Mouse (Mus musculus) bone marrow, adult 2 months (tissue): ENCODE measurements around the gene Grm1.

ENCODE experiments used
- CTCF ChIP-seq: fragments of 200-500 bp; IDR thresholded peaks from 2 replicates; pipeline ENCODE4 v1.5.1; 2011; ENCODE audit warnings: low read length, control low read depth; ENCODE audit not compliant: control insufficient read depth, insufficient read depth
- POLR2A ChIP-seq: fragments of 200-500 bp; IDR thresholded peaks from 2 replicates; pipeline ENCODE4 v1.6.1; 2011; ENCODE audit warnings: low read depth, mild to moderate bottlenecking, control low read depth, low read length, borderline replicate concordance; ENCODE audit not compliant: control insufficient read depth

GRCm38 (mm10) chr10:10831141-10831540 is 251.0 kb downstream of the Grm1 start:
- no peak for TF ChIP-seq CTCF
- TF ChIP-seq POLR2A, result no peak
